Mouse (Mus musculus) kidney, embryonic 16.5 days (tissue): ENCODE measurements at regions not wholly inside any gene's neighbourhood (a gene's known extent, or its start where the extent isn't known, plus 50 kb on each side); places are given as distances from the start of the nearest gene placed in this dataset.

Source experiments
- ATAC-seq: fragments of 200-750 bp; cut with Nextera tagmentation; 2 replicates; pipeline ENCODE4 v1.8.0; 2017; ENCODE audit warnings: moderate TSS enrichment; ENCODE audit not compliant: low FRiP score, low TSS enrichment
- H3K27ac ChIP-seq: fragments of 300-500 bp; sonication (generic); 2 replicates; pipeline ENCODE4 v1.5.1; 2014; ENCODE audit warnings: low read length
- H3K27me3 ChIP-seq: fragments of 300-500 bp; sonication (generic); 2 replicates; pipeline ENCODE4 v1.6.1; 2014; ENCODE audit warnings: low read length, control low read depth, mixed read lengths; ENCODE audit not compliant: insufficient read depth
- H3K36me3 ChIP-seq: fragments of 300-500 bp; sonication (generic); 2 replicates; pipeline ENCODE4 v1.6.1; 2014; ENCODE audit warnings: low read length, control low read depth, mixed read lengths; ENCODE audit not compliant: insufficient read depth
- H3K4me1 ChIP-seq: fragments of 300-500 bp; sonication (generic); 2 replicates; pipeline ENCODE4 v1.6.1; 2014; ENCODE audit warnings: low read length, control low read depth, mixed read lengths; ENCODE audit not compliant: insufficient read depth
- H3K4me2 ChIP-seq: fragments of 300-500 bp; sonication (generic); replicated peaks from 2 replicates; pipeline ENCODE4 v1.6.1; 2014; ENCODE audit warnings: low read depth, low read length
- H3K4me3 ChIP-seq: fragments of 300-500 bp; sonication (generic); 2 replicates; pipeline ENCODE4 v1.5.1; 2014; ENCODE audit warnings: mild to moderate bottlenecking, low read length
- H3K9ac ChIP-seq: fragments of 300-500 bp; sonication (generic); replicated peaks from 2 replicates; pipeline ENCODE4 v1.6.1; 2014; ENCODE audit warnings: low read length
- H3K9me3 ChIP-seq: fragments of 300-500 bp; sonication (generic); 2 replicates; pipeline ENCODE4 v1.6.1; 2016; ENCODE audit warnings: low read length, control low read depth
- whole genome bisulfite sequencing: fragments of 180-500 bp; shearing (Covaris S2); extraction: QIAGEN DNeasy Blood & Tissue Kit; methylation state at CpG from one replicate; pipeline ENCODE4 v1.1.7; 2014; 5-methylcytosine and 5-hydroxymethylcytosine counted together

DNA sequence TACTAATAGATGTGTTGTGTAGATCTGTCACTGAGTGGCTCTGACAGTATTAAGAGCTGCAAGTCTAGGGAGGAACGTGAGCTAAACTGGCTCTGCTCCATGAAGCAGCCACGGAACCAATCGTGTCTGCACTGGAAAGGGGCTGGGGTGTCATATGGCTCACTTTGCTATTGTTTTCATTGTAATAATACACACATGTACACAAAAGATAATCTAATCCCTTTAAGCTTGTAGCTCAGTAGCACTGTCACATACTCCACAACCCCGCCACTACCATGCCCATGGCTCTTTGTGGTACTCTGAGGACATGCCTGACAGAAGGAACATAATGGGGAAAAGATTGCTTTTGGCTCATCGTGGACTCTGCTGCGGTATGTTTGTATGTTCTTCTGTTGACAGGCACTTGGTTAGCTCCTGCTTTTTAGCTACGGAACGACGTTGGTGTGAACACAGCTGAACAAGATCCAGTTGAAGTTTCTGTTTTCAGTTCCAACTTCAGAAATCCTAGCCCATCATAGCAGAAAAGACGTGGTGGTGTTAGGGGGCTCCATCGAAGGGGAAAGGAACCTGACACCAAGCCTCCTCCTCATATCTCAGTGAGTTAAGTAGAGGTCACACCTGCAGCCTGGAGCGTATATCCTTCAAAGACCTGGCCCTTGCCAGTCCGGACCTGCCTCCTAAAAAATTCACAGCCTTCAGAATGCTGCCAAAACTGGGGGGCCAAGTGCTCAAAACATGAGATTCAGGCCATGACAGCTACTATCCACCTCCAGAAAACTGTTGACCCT is 159.6 kb upstream of the Fam19a5 start:
- H3K9ac ChIP-seq, result no peak overlapping the region
- no peaks in the 10 kb centered on the region for H3K36me3 ChIP-seq
- H3K9me3 ChIP-seq, result peaks cover 4% of the 10 kb centered on the region; the same call in 1 of the 2 replicates
- H3K27me3 ChIP-seq, result no peaks in the 10 kb centered on the region
- H3K4me3 ChIP-seq, result no peak overlapping the region
- H3K4me1 ChIP-seq, result peaks cover 3% of the 10 kb centered on the region; the same call in 1 of the 2 replicates
- 0 out of 2 replicates have a peak overlapping the region, but pooled peaks have one; percentile 25 for H3K27ac ChIP-seq
- no peak overlapping the region for H3K4me2 ChIP-seq
- WGBS, result 29% methylated on average over 13 of the region's 13 CpGs
- no peak for ATAC-seq

DNA sequence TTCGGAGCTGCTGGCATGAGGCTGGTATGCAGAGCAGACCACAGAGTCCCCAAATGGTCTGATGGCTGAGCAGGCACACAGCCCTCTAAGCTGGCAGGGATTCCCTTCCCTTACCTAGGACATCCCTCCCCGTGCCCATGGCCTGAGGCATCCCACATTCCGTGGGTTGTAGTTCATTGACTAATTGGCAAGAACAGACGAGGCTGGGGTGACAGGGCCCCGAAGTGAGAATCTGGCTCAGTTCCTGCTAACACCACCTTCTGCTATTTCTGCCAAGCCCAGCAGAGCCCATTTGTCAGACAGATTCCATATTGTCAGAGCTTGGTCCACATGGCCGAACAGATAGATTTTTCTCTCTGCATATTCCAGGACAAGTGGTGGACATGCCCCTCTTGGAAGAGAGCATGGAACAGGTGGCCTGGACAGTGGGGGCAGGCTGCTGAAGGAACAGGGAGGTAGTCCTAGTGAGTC is 157.6 kb upstream of the Fam19a5 start:
- H3K36me3 ChIP-seq, result no peaks in the 10 kb centered on the region
- no peak for ATAC-seq
- H3K27ac ChIP-seq, result no peak overlapping the region
- no peaks in the 10 kb centered on the region for H3K27me3 ChIP-seq
- WGBS, result 81% methylated on average over 6 of the region's 6 CpGs
- H3K4me1 ChIP-seq, result peaks cover 3% of the 10 kb centered on the region; the same call in 1 of the 2 replicates
- no peak overlapping the region for H3K9ac ChIP-seq
- no peak overlapping the region for H3K4me2 ChIP-seq
- no peak overlapping the region for H3K4me3 ChIP-seq
- peaks cover 4% of the 10 kb centered on the region; the same call in 1 of the 2 replicates for H3K9me3 ChIP-seq

DNA sequence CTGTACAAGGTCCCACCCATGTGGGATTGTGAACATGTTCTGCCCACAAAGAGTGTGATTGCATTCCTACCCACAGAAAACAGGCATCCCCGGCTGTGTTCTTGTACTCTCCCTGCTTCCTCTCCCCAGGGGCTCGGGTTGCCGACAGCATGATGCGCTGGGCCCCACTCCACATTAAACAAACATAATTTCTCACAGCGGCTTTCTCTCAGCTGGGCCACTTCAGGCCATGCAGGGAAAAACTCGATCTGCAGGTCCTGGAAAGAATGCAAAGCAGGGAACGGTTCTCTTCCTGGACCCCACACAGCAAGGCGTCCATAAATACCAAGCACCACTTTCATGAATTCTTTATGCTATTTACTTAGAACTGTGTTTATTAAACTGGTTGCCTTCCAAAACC is 152.7 kb upstream of the Fam19a5 start:
- 0 out of 2 replicates have a peak, but pooled peaks have one; percentile 31 for ATAC-seq
- Histone ChIP-seq H3K4me2 (no peak overlapping the region), H3K4me1 (no peaks in the 10 kb centered on the region), H3K4me3 (no peak overlapping the region), H3K27ac (no peak overlapping the region), H3K9ac (no peak overlapping the region), H3K27me3 (no peaks in the 10 kb centered on the region), H3K36me3 (no peaks in the 10 kb centered on the region), H3K9me3 (peaks cover 4% of the 10 kb centered on the region; the same call in 1 of the 2 replicates)
- 12% methylated on average over 8 of the region's 8 CpGs for WGBS

DNA sequence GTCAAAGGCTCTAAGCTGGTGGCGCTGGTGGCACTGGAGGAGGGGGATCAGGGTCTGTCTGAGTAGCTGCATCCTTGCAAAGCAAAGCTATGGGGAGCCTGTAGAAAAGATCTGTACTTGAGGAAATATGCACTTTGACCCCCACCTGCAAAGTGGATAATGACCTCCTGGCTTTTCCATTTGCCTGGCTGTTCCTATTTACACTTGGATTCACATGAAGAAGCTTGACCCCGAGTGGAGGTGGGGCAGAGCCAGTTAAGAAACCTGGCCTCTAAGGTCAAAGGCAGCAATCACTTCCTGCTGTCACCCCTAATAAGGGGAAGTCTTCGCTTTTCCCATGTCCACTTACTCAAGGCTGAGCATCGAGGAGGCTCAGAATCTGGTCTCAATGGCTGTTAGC is 145.7 kb upstream of the Fam19a5 start:
- Histone ChIP-seq H3K27ac (no peak overlapping the region), H3K36me3 (no peaks in the 10 kb centered on the region), H3K4me2 (no peak overlapping the region), H3K9ac (no peak overlapping the region), H3K4me3 (no peak overlapping the region), H3K27me3 (no peaks in the 10 kb centered on the region), H3K9me3 (no peaks in the 10 kb centered on the region), H3K4me1 (0 out of 2 replicates have a peak, but pooled peaks cover 6% of the 10 kb centered on the region)
- 27% methylated on average over 4 of the region's 4 CpGs for WGBS
- ATAC-seq, result no peak

DNA sequence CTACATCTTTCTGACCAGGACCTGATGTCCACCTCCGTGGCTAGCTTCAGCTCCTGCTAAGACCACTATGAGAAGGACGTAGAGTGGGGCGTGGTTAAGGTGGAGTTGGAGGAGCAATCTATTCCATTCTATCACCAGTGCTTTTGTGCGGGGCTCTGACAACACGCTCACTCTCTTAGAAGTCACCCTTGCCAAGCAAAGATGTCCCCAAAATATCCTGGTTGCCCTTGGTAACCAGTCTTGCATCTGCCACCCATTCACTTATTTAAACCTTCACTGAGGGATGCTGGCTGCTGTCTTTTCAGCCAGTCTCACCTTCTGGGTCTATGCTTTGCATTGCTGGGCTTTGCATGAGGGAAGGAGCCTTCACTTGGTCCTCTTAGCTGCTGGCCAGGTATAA is 138.4 kb upstream of the Fam19a5 start:
- no peaks in the 10 kb centered on the region for H3K4me1 ChIP-seq
- no peaks in the 10 kb centered on the region for H3K9me3 ChIP-seq
- H3K36me3 ChIP-seq, result no peaks in the 10 kb centered on the region
- H3K4me3 ChIP-seq, result no peak overlapping the region
- H3K27ac ChIP-seq, result no peak overlapping the region
- H3K4me2 ChIP-seq, result no peak overlapping the region
- 84% methylated on average over 5 of the region's 5 CpGs for WGBS
- no peaks in the 10 kb centered on the region for H3K27me3 ChIP-seq
- ATAC-seq, result no peak
- H3K9ac ChIP-seq, result no peak overlapping the region

DNA sequence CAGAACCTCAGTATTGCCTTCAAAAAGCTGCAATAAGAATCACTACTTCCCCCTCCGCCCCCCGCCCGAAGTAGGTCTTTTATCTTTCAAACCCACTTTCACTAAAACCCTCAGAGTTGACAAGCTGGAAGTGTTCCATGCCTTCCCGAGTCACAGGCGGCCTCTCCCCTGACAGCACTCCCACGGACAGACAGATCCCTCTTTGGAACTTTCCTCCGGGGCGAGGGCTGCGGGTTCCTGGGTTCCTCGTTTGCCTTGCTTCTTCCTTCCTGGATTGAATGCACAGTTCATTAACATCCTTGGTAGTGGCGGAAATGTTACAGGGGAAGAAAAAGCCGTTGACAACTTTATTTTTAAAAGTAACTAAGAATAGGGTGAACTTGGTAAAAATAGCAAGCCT is 132.1 kb upstream of the Fam19a5 start:
- H3K4me3 ChIP-seq, result no peak overlapping the region
- 47% methylated on average over 12 of the region's 12 CpGs for WGBS
- ATAC-seq, result no peak
- no peaks in the 10 kb centered on the region for H3K36me3 ChIP-seq
- H3K27ac ChIP-seq, result no peak overlapping the region
- H3K4me1 ChIP-seq, result no peaks in the 10 kb centered on the region
- H3K9ac ChIP-seq, result no peak overlapping the region
- H3K27me3 ChIP-seq, result no peaks in the 10 kb centered on the region
- no peak overlapping the region for H3K4me2 ChIP-seq
- H3K9me3 ChIP-seq, result no peaks in the 10 kb centered on the region

DNA sequence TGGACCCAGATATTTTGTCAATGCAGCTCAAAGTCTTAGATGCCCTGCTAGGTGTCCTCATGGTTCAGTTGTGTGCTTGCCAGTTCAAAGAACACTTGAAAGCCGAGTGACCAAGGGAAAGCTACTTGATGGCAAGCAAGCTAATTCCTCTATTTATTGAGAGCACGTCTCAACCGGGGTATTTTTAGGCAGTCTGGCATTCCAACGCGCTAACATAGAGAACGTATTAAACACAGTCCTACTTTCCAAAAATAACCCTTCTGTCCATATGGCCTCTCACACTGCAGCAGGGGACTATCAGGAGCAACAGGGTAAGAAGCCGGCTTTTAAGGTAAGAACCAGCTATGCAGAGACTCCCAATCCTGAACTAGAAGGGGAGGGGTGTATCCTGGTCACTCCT is 128.1 kb upstream of the Fam19a5 start:
- Histone ChIP-seq H3K27me3 (no peaks in the 10 kb centered on the region), H3K36me3 (no peaks in the 10 kb centered on the region), H3K4me2 (no peak overlapping the region), H3K4me1 (no peaks in the 10 kb centered on the region), H3K4me3 (no peak overlapping the region), H3K9me3 (no peaks in the 10 kb centered on the region), H3K27ac (no peak overlapping the region), H3K9ac (no peak overlapping the region)
- no peak for ATAC-seq
- 85% methylated on average over 7 of the region's 7 CpGs for WGBS

DNA sequence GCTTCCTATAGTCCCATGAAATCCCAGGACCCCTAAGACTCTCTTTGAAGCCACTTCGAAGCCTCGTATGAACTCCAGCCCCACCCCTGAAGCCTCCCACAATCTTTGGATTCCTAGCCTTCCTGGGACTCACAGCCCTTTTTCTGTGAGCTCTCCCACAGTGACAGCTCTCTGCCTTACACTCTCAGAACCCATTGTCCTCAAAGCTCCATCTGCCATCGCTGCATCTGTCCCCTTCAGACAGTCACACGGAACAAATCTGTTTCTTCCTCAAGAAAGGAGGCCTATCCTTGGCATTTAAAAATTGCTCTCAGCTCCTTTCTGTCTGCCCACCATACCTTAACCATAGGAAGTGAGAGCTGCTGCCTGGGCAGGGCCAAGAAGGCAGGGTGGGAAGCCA is 122.4 kb upstream of the Fam19a5 start:
- 81% methylated on average over 4 of the region's 4 CpGs for WGBS
- Histone ChIP-seq H3K4me1 (no peaks in the 10 kb centered on the region), H3K27ac (no peak overlapping the region), H3K27me3 (no peaks in the 10 kb centered on the region), H3K9ac (no peak overlapping the region), H3K36me3 (no peaks in the 10 kb centered on the region), H3K4me2 (no peak overlapping the region), H3K4me3 (no peak overlapping the region), H3K9me3 (no peaks in the 10 kb centered on the region)
- ATAC-seq, result no peak

DNA sequence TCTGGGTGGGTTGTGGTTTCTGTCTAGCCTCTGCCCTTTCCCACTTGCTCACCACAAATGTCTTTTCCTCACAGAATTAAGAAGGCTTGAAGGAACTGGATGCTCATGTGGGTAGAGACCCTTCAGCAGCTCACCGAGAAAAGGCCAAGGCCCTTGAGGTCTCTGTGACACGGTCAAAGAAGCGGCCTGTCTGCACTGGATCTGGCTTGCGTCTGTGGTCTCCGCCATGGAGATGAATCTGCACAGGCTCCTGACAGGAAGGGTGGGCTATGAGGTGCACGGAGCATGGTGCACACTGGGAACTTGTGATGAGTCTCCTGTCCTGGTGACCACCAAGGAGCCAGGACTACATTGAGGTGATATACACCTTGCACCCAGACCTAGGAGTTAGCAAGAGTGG is 110.8 kb upstream of the Fam19a5 start:
- 92% methylated on average over 6 of the region's 6 CpGs for WGBS
- Histone ChIP-seq H3K9ac (no peak overlapping the region), H3K36me3 (no peaks in the 10 kb centered on the region), H3K9me3 (no peaks in the 10 kb centered on the region; the same call in 1 of the 2 replicates), H3K27me3 (no peaks in the 10 kb centered on the region), H3K4me2 (no peak overlapping the region), H3K4me3 (no peak overlapping the region), H3K4me1 (no peaks in the 10 kb centered on the region), H3K27ac (no peak overlapping the region)
- ATAC-seq, result no peak

- Histone ChIP-seq H3K27ac (no peak overlapping the region), H3K4me2 (no peak overlapping the region), H3K9ac (no peak overlapping the region), H3K4me1 (no peaks in the 10 kb centered on the region), H3K9me3 (no peaks in the 10 kb centered on the region), H3K27me3 (no peaks in the 10 kb centered on the region), H3K4me3 (no peak overlapping the region), H3K36me3 (no peaks in the 10 kb centered on the region)
- ATAC-seq, result no peak
- 93% methylated on average over 12 of the region's 12 CpGs for WGBS
These were observed 110.2 kb upstream of the Fam19a5 start for GRCm38 (mm10) chr15:87433901-87434300.
